Mouse (Mus musculus) testis, adult 2 months (tissue): ENCODE measurements around the gene Rfx4.

Source experiments
- CTCF ChIP-seq: fragments of 200-500 bp; IDR thresholded peaks from 2 replicates; pipeline ENCODE4 v1.5.1; 2012; ENCODE audit warnings: low read depth, mild to moderate bottlenecking, inconsistent platforms, low read length, moderate library complexity; ENCODE audit not compliant: control insufficient read depth, insufficient read depth, insufficient replicate concordance
- POLR2A ChIP-seq: fragments of 200-500 bp; IDR thresholded peaks from 2 replicates; pipeline ENCODE4 v1.6.1; 2012; ENCODE audit warnings: low read depth, mild to moderate bottlenecking, inconsistent platforms, low read length, moderate library complexity; ENCODE audit not compliant: control insufficient read depth

DNA sequence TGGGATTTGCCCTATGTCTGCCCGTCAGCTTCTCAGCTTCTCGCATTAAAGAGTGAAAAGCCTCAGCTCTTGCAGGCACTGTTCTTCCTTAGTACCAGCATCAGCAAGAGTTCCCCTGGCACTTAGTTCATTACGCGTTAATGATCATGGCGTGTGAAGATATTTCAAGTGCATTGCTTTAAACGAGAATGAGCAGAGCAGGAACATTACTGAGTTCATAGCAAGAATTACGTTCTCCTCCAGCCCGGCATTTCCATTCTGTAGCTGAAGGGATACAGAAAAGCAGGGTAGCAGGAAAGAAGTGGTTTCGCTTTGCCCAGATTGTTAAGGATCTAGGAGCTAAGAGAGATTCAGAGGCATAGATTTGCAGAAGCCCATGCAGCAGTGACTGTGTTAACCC, 151.0 kb downstream of the Rfx4 start:
- no peak for TF ChIP-seq CTCF
- TF ChIP-seq POLR2A = no peak
